Mouse (Mus musculus): ENCODE measurements around the gene Cops8. TPM values are rescaled to one million over a fixed set of nuclear protein-coding genes. Genes with fewer than 3 reads are reported as not detected.

Cops8 gene
- 150 and 171 TPM in 2 replicates for polyA plus RNA-seq (2015; fragmentation: Nextera tagmentation; extraction: Ambion mirVana)

GRCm38 (mm10) chr1:90602759-90603560 lies at the start of gene Cops8:
TSS of gene Cops8 (plus strand) at chr1:90602981.
- peak; percentile 97 for ATAC-seq (ENCODE audit: insufficient number of reproducible peaks, insufficient read depth, low FRiP score, low TSS enrichment, low read depth)
- H3K4me1 ChIP-seq: peaks cover 13% of the 10 kb centered on the region
- H3K4me2 ChIP-seq: peak within 1 kb of the TSS; percentile 78
- peak within 1 kb of the TSS; percentile 93 for H3K9ac ChIP-seq
- H3K36me3 ChIP-seq: peaks cover 25% of the 10 kb centered on the region
- H3K4me3 ChIP-seq: peak within 1 kb of the TSS; percentile 80
- H3K27me3 ChIP-seq: peaks cover 13% of the 10 kb centered on the region; the same call in 1 of the 2 replicates
- H3K27ac ChIP-seq: peak within 1 kb of the TSS; percentile 60
- no peaks in the 10 kb centered on the region for H3K9me3 ChIP-seq
- 4% methylated on average over 48 of the region's 48 CpGs for WGBS

- H3K4me3 ChIP-seq: no peak overlapping the region
- no peaks in the 10 kb centered on the region for H3K36me3 ChIP-seq
- H3K4me2 ChIP-seq: no peak overlapping the region
- H3K9me3 ChIP-seq: no peaks in the 10 kb centered on the region; the same call in 1 of the 2 replicates
- WGBS: 91% methylated on average over 1 of the region's 1 CpGs
- ATAC-seq (ENCODE audit: insufficient number of reproducible peaks, insufficient read depth, low FRiP score, low TSS enrichment, low read depth): no peak
- H3K27ac ChIP-seq: no peak overlapping the region
- no peak overlapping the region for H3K9ac ChIP-seq
- peaks cover 33% of the 10 kb centered on the region for H3K4me1 ChIP-seq
- H3K27me3 ChIP-seq: no peaks in the 10 kb centered on the region
These were observed 45.6 kb upstream of the Cops8 start for GRCm38 (mm10) chr1:90557140-90557539.

GRCm38 (mm10) chr1:90560942-90561726 lies 41.6 kb upstream of the Cops8 start:
- H3K9me3 ChIP-seq: no peaks in the 10 kb centered on the region; the same call in 1 of the 2 replicates
- H3K27ac ChIP-seq: no peak overlapping the region
- no peak for ATAC-seq (ENCODE audit: insufficient number of reproducible peaks, insufficient read depth, low FRiP score, low TSS enrichment, low read depth)
- peaks cover 26% of the 10 kb centered on the region for H3K4me1 ChIP-seq
- H3K9ac ChIP-seq: no peak overlapping the region
- H3K27me3 ChIP-seq: no peaks in the 10 kb centered on the region
- H3K4me2 ChIP-seq: no peak overlapping the region
- H3K4me3 ChIP-seq: no peak overlapping the region
- no peaks in the 10 kb centered on the region for H3K36me3 ChIP-seq
- WGBS: 37% methylated on average over 5 of the region's 5 CpGs

DNA sequence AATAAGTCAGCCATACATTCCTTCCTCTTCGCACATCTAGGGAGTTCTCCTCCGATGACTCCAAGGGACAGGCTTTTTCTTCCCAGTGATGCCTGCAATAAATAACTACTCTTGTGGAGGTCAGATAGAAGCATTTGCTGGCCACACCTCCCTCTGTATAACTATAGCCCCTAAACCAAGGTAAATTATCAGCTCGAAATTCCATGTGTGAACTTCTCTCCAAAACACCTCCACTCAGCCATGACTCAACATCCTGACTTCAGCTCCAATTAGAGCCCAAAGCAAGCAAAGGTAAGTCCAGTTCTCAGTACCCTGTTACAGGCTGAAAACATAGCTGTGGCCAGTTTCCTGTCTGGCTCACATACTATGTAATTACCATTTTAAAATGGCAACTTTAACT lies 38.8 kb upstream of the Cops8 start:
- Histone ChIP-seq H3K4me3 (no peak overlapping the region), H3K36me3 (no peaks in the 10 kb centered on the region), H3K9ac (no peak overlapping the region), H3K27me3 (no peaks in the 10 kb centered on the region), H3K4me2 (no peak overlapping the region), H3K27ac (no peak overlapping the region), H3K9me3 (no peaks in the 10 kb centered on the region), H3K4me1 (peaks cover 34% of the 10 kb centered on the region)
- 82% methylated on average over 3 of the region's 3 CpGs for WGBS
- no peak for ATAC-seq (ENCODE audit: insufficient number of reproducible peaks, insufficient read depth, low FRiP score, low TSS enrichment, low read depth)

- H3K36me3 ChIP-seq: no peaks in the 10 kb centered on the region
- H3K4me1 ChIP-seq: peaks cover 23% of the 10 kb centered on the region
- no peaks in the 10 kb centered on the region for H3K27me3 ChIP-seq
- no peak overlapping the region for H3K9ac ChIP-seq
- no peak overlapping the region for H3K4me2 ChIP-seq
- H3K4me3 ChIP-seq: no peak overlapping the region
- H3K9me3 ChIP-seq: 0 out of 2 replicates have a peak, but pooled peaks cover 3% of the 10 kb centered on the region
- ATAC-seq (ENCODE audit: insufficient number of reproducible peaks, insufficient read depth, low FRiP score, low TSS enrichment, low read depth): no peak; the same call in 1 of the 2 replicates
- peak overlapping the region; percentile 48; the same call in 1 of the 2 replicates for H3K27ac ChIP-seq
- 65% methylated on average over 15 of the region's 15 CpGs for WGBS
These were observed 35.9 kb upstream of the Cops8 start for GRCm38 (mm10) chr1:90566664-90567440.

GRCm38 (mm10) chr1:90573831-90574230 lies 28.9 kb upstream of the Cops8 start:
- Histone ChIP-seq H3K4me2 (no peak overlapping the region), H3K36me3 (no peaks in the 10 kb centered on the region), H3K9me3 (0 out of 2 replicates have a peak, but pooled peaks cover 3% of the 10 kb centered on the region), H3K27ac (no peak overlapping the region), H3K4me3 (no peak overlapping the region), H3K27me3 (no peaks in the 10 kb centered on the region), H3K9ac (no peak overlapping the region), H3K4me1 (no peaks in the 10 kb centered on the region)
- 85% methylated on average over 6 of the region's 6 CpGs for WGBS
- ATAC-seq (ENCODE audit: insufficient number of reproducible peaks, insufficient read depth, low FRiP score, low TSS enrichment, low read depth): no peak

DNA sequence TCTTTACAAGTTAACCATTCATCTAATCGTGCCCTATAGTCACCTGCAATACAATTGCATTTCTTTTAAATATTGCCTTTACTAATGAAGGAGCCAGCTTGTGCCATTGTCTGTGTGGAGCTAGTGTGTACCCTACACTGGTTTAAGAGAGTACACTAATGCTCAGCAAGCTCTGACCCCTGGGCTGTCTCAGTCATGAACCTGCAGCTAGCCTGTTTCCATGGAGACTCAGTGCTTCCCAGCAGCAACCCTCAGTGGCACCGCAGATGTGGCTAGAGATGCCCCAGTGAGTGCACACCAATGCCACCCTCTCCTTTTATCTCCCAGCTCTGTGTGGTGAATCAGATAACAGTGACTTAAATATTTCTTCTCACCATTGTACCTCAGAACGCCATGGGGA lies 27.9 kb upstream of the Cops8 start:
- H3K4me2 ChIP-seq: no peak overlapping the region
- 78% methylated on average over 3 of the region's 3 CpGs for WGBS
- 0 out of 2 replicates have a peak, but pooled peaks cover 4% of the 10 kb centered on the region for H3K4me1 ChIP-seq
- H3K36me3 ChIP-seq: no peaks in the 10 kb centered on the region
- no peak overlapping the region for H3K9ac ChIP-seq
- H3K9me3 ChIP-seq: 0 out of 2 replicates have a peak, but pooled peaks cover 3% of the 10 kb centered on the region
- H3K27ac ChIP-seq: no peak overlapping the region
- no peak overlapping the region for H3K4me3 ChIP-seq
- no peaks in the 10 kb centered on the region for H3K27me3 ChIP-seq
- no peak for ATAC-seq (ENCODE audit: insufficient number of reproducible peaks, insufficient read depth, low FRiP score, low TSS enrichment, low read depth)

DNA sequence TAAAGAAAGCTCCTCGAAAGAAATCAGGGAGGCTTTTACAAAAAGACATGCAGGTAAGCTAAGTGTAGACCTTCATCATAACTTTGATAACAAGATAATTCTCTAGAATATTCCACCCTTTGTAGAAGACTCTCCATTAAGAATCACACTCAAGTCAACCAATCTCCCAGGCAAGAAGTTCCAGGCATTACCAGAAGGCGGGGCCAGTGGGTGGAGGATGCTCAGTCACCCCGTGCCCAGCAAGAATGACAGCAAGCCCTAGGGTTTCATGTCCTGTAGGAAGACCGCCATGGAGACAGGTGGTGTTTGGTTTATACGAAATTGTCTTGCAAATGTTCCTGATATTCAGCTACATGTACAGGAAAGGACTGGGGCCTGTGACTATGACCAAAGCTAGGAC lies 25.4 kb upstream of the Cops8 start:
- Histone ChIP-seq H3K9ac (no peak overlapping the region), H3K9me3 (no peaks in the 10 kb centered on the region), H3K4me2 (no peak overlapping the region), H3K36me3 (no peaks in the 10 kb centered on the region), H3K4me3 (no peak overlapping the region), H3K27ac (no peak overlapping the region), H3K27me3 (no peaks in the 10 kb centered on the region), H3K4me1 (peaks cover 16% of the 10 kb centered on the region)
- no peak for ATAC-seq (ENCODE audit: insufficient number of reproducible peaks, insufficient read depth, low FRiP score, low TSS enrichment, low read depth)
- 71% methylated on average over 5 of the region's 5 CpGs for WGBS

GRCm38 (mm10) chr1:90582635-90583034 lies 20.1 kb upstream of the Cops8 start:
- peaks cover 21% of the 10 kb centered on the region for H3K4me1 ChIP-seq
- 68% methylated on average over 7 of the region's 7 CpGs for WGBS
- no peak overlapping the region for H3K9ac ChIP-seq
- H3K27ac ChIP-seq: no peak overlapping the region
- H3K4me2 ChIP-seq: no peak overlapping the region
- H3K27me3 ChIP-seq: no peaks in the 10 kb centered on the region
- no peak for ATAC-seq (ENCODE audit: insufficient number of reproducible peaks, insufficient read depth, low FRiP score, low TSS enrichment, low read depth)
- H3K4me3 ChIP-seq: no peak overlapping the region
- H3K9me3 ChIP-seq: no peaks in the 10 kb centered on the region
- H3K36me3 ChIP-seq: no peaks in the 10 kb centered on the region

DNA sequence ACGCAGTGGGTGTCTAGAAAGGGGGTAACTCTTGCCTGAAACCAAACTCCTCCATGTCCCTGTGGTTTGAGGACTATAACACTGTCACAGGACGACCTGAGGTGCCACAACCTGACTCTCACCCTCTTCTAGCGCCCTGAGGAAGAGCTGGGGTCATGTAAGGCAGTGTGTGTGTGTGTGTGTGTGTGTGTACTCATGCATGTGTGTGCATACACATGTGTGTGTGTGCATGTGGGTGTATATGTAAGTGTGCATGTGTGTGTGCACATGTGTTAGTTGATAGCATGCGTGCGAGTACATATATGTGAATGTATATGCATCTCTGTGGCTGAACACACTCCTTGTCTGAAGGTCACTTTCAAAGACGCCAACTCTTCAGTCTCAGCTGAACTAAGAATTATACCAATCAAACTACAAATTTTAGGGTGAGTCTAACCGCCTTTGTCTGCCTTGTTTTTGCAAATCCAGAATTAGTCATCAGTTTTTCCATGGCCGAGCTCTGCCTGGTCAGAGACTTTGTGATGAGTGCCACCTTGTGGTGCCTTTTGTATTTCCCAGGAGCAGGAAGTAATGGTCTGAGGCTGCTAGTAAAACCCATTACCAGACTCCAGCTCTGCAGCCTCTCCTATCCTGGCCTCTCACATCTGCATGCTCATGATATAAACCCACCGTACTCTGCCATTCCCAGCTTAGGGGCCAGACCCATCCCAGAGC lies 14.6 kb upstream of the Cops8 start:
- Histone ChIP-seq H3K27me3 (0 out of 2 replicates have a peak, but pooled peaks cover 7% of the 10 kb centered on the region), H3K4me1 (peaks cover 17% of the 10 kb centered on the region), H3K27ac (no peak overlapping the region; the same call in 1 of the 2 replicates), H3K9me3 (no peaks in the 10 kb centered on the region), H3K4me2 (no peak overlapping the region), H3K36me3 (no peaks in the 10 kb centered on the region), H3K9ac (no peak overlapping the region), H3K4me3 (no peak overlapping the region)
- 54% methylated on average over 9 of the region's 9 CpGs for WGBS
- ATAC-seq (ENCODE audit: insufficient number of reproducible peaks, insufficient read depth, low FRiP score, low TSS enrichment, low read depth): no peak
